10 mouse cellular contexts compared by ENCODE assay signal in genomic region chr12:83791737-83792136, GRCm38 (mm10). TPM values are rescaled to one million over a fixed set of nuclear protein-coding genes. Genes with fewer than 3 reads are reported as not detected.
DNase-seq lines count a peak whose midpoint lies in the region; ATAC-seq lines count a peak whose summit lies in the region.
"Had no signal": no experiment of that assay in that cellular context is flagged by ENCODE, and none has a peak within 500 bp of the region (broad histone marks: within the 10 kb centered on the region; RNA-seq: fewer than 3 reads in every experiment).

No protein-coding gene starts in this region.

- H3K27ac ChIP-seq in midbrain, embryonic 10.5 days (replicated peaks), result peak overlapping the region; percentile 35; the same call in 1 of the 2 replicates
- H3K27ac ChIP-seq in midbrain, embryonic 11.5 days (ENCODE audit: low read depth, low read length), result no peak overlapping the region
- H3K27ac ChIP-seq in neural tube, embryonic 14.5 days (ENCODE audit: low read depth, low read length), result no peak overlapping the region
- H3K27ac ChIP-seq: limb, embryonic 15.5 days; neural tube, embryonic 12.5 days had no signal

- peaks cover 41% of the 10 kb centered on the region for H3K36me3 ChIP-seq in midbrain, embryonic 10.5 days
- H3K36me3 ChIP-seq in midbrain, embryonic 11.5 days (ENCODE audit: control insufficient read depth, insufficient read depth, low read length), result peaks cover 2% of the 10 kb centered on the region; the same call in 1 of the 2 replicates
- peaks cover 9% of the 10 kb centered on the region; the same call in 1 of the 2 replicates for H3K36me3 ChIP-seq in neural tube, embryonic 14.5 days (ENCODE audit: control insufficient read depth, insufficient read depth, low read length)

- no peak for ATAC-seq in midbrain, embryonic 11.5 days (ENCODE audit: low FRiP score)
- no peak for ATAC-seq in neural tube, embryonic 14.5 days (ENCODE audit: low read depth)

- H3K9me3 ChIP-seq in midbrain, embryonic 10.5 days (replicated peaks), result no peaks in the 10 kb centered on the region
- no peaks in the 10 kb centered on the region for H3K9me3 ChIP-seq in midbrain, embryonic 11.5 days (ENCODE audit: control insufficient read depth, low read length)
- no peaks in the 10 kb centered on the region for H3K9me3 ChIP-seq in neural tube, embryonic 14.5 days (ENCODE audit: control insufficient read depth, low read length)
- H3K9me3 ChIP-seq: limb, embryonic 15.5 days; neural tube, embryonic 12.5 days had no signal

- no peaks in the 10 kb centered on the region for H3K27me3 ChIP-seq in midbrain, embryonic 10.5 days (ENCODE audit: low read depth, poor library complexity, severe bottlenecking)
- no peaks in the 10 kb centered on the region for H3K27me3 ChIP-seq in midbrain, embryonic 11.5 days (ENCODE audit: control insufficient read depth, insufficient read depth, low read length)
- H3K27me3 ChIP-seq in neural tube, embryonic 14.5 days (ENCODE audit: control insufficient read depth, insufficient read depth, low read length), result no peaks in the 10 kb centered on the region
- H3K27me3 ChIP-seq: limb, embryonic 15.5 days; neural tube, embryonic 12.5 days had no signal

- DNase-seq in heart, adult 11 months, result peak; percentile 81
- DNase-seq in heart, adult 18-20 months, result no peak
- no peak for DNase-seq in midbrain, embryonic 10.5 days (ENCODE audit: low spot score)
- DNase-seq in midbrain, embryonic 11.5 days (ENCODE audit: low spot score, missing footprints), result no peak
- peak; percentile 63 for DNase-seq in cerebellum, adult 9-11 months
- no peak for DNase-seq in spleen, postnatal 36 days (ENCODE audit: low spot score in 2 of 2)
- DNase-seq: right cerebral cortex, postnatal 4 days had no signal

- no peak overlapping the region for H3K4me3 ChIP-seq in midbrain, embryonic 10.5 days
- no peak overlapping the region for H3K4me3 ChIP-seq in midbrain, embryonic 11.5 days (ENCODE audit: low read depth, low read length)
- H3K4me3 ChIP-seq in neural tube, embryonic 14.5 days (ENCODE audit: low read depth, low read length), result no peak overlapping the region
- H3K4me3 ChIP-seq: limb, embryonic 15.5 days; neural tube, embryonic 12.5 days had no signal

- peaks cover 18% of the 10 kb centered on the region for H3K4me1 ChIP-seq in midbrain, embryonic 10.5 days
- no peaks in the 10 kb centered on the region for H3K4me1 ChIP-seq in midbrain, embryonic 11.5 days (ENCODE audit: control insufficient read depth, insufficient read depth, low read length)
- no peaks in the 10 kb centered on the region for H3K4me1 ChIP-seq in neural tube, embryonic 14.5 days (ENCODE audit: control insufficient read depth, insufficient read depth, low read length)
- H3K4me1 ChIP-seq: limb, embryonic 15.5 days; neural tube, embryonic 12.5 days had no signal

- H3K4me2 ChIP-seq in midbrain, embryonic 11.5 days, result no peak overlapping the region
- H3K4me2 ChIP-seq in neural tube, embryonic 14.5 days (ENCODE audit: low read depth, low read length), result no peak overlapping the region
- H3K4me2 ChIP-seq: limb, embryonic 15.5 days; neural tube, embryonic 12.5 days had no signal

- 89% methylated on average over 10 of the region's 10 CpGs for WGBS in midbrain, embryonic 10.5 days
- 87% methylated on average over 10 of the region's 10 CpGs for WGBS in midbrain, embryonic 11.5 days
- 87% methylated on average over 10 of the region's 10 CpGs for WGBS in neural tube, embryonic 14.5 days

- no peak overlapping the region for H3K9ac ChIP-seq in midbrain, embryonic 11.5 days (ENCODE audit: low read length)
- H3K9ac ChIP-seq in neural tube, embryonic 14.5 days (replicated peaks; ENCODE audit: low read depth, low read length), result peak overlapping the region; percentile 2; the same call in 1 of the 2 replicates
- H3K9ac ChIP-seq: limb, embryonic 15.5 days; neural tube, embryonic 12.5 days had no signal

RNA-seq across cellular contexts. Expression of gene Papln, which starts 28.3 kb away (rescaled TPM):
- 1 to 10 TPM; 5.3 to 5.7 TPM for total RNA-seq in heart, adult 18-20 months (2021)
- 0.09 and 0.10 TPM in 2 replicates for polyA plus RNA-seq in midbrain, embryonic 10.5 days (2016; fragmentation: Nextera tagmentation; extraction: Ambion mirVana)
- 0.04 TPM in 1 of 2 replicates, not detected in the other for polyA plus RNA-seq in midbrain, embryonic 11.5 days (2014; fragmentation: Nextera tagmentation; extraction: Ambion mirVana)
- 0.20 and 0.24 TPM in 2 replicates for polyA plus RNA-seq in neural tube, embryonic 14.5 days (2014; fragmentation: Nextera tagmentation; extraction: Ambion mirVana)

Comparison
In these comparisons a context has a peak if more than half of its experiments do, and no peak if none do; other contexts are left out.
1. DNase-seq: peak in heart, adult 11 months (single experiment) and cerebellum, adult 9-11 months (single experiment); none in heart, adult 18-20 months (0 of 2), midbrain, embryonic 10.5 days (single experiment), midbrain, embryonic 11.5 days (single experiment) and spleen, postnatal 36 days (0 of 2).